Mouse (Mus musculus) hindbrain, embryonic 14.5 days (tissue): ENCODE results near the gene Magi2. TPM values are rescaled to one million over a fixed set of nuclear protein-coding genes. Genes with fewer than 3 reads are reported as not detected.

Experiments used
- ATAC-seq: fragments of 200-750 bp; cut with Nextera tagmentation; 2 replicates; pipeline ENCODE4 v1.8.0; 2017; ENCODE audit warnings: moderate number of reproducible peaks, mild to moderate bottlenecking, moderate TSS enrichment, moderate library complexity; ENCODE audit not compliant: low FRiP score
- DNase-seq: peaks from one replicate; pipeline ENCODE4 v3.0.0-alpha.2; 2015; ENCODE audit warnings: low spot score
- H3K27ac ChIP-seq: fragments of 300-500 bp; sonication (generic); 2 replicates; pipeline ENCODE4 v1.5.1; 2014; ENCODE audit warnings: mild to moderate bottlenecking, moderate library complexity
- H3K27me3 ChIP-seq: fragments of 300-500 bp; sonication (generic); 2 replicates; pipeline ENCODE4 v1.6.1; 2014; ENCODE audit warnings: mild to moderate bottlenecking, low read length, mixed read lengths; ENCODE audit not compliant: control insufficient read depth, insufficient read depth
- H3K36me3 ChIP-seq: fragments of 300-500 bp; sonication (generic); replicated peaks from 2 replicates; pipeline ENCODE4 v1.6.1; 2014; ENCODE audit not compliant: control insufficient read depth, insufficient read depth
- H3K4me1 ChIP-seq: fragments of 300-500 bp; sonication (generic); replicated peaks from 2 replicates; pipeline ENCODE4 v1.6.1; 2014; ENCODE audit warnings: antibody characterized with exemption, low read length, mixed read lengths; ENCODE audit not compliant: control insufficient read depth, insufficient read depth
- H3K4me2 ChIP-seq: fragments of 300-500 bp; sonication (generic); replicated peaks from 2 replicates; pipeline ENCODE4 v1.6.1; 2014; ENCODE audit warnings: mild to moderate bottlenecking, moderate library complexity
- H3K4me3 ChIP-seq: fragments of 300-500 bp; sonication (generic); replicated peaks from 2 replicates; pipeline ENCODE4 v1.5.1; 2014; ENCODE audit warnings: mild to moderate bottlenecking, low read length
- H3K9ac ChIP-seq: fragments of 300-500 bp; sonication (generic); 2 replicates; pipeline ENCODE4 v1.6.1; 2014
- H3K9me3 ChIP-seq: fragments of 300-500 bp; sonication (generic); 2 replicates; pipeline ENCODE4 v1.6.1; 2016; ENCODE audit warnings: low read length; ENCODE audit not compliant: control insufficient read depth
- WGBS: fragments of 180-500 bp; shearing (Covaris S2); extraction: QIAGEN DNeasy Blood & Tissue Kit; methylation state at CpG from one replicate; pipeline ENCODE4 v1.1.7; 2014; 5-methylcytosine and 5-hydroxymethylcytosine counted together
- polyA plus RNA-seq: library from polyadenylated mRNA; unstranded; fragments of >200 nt; fragmentation: Nextera tagmentation; extraction: Ambion mirVana; gene quantifications from 2 replicates; pipeline ENCODE4 v1.2.1, GENCODE M21; 2014

Gene Magi2
- polyA plus RNA-seq, 1 experiment from 2014 or later: 25.6 TPM

- no peak overlapping the region for H3K27ac ChIP-seq
- no peaks in the 10 kb centered on the region for H3K9me3 ChIP-seq
- H3K4me3 ChIP-seq: no peak overlapping the region
- H3K4me1 ChIP-seq: no peaks in the 10 kb centered on the region
- H3K27me3 ChIP-seq: no peaks in the 10 kb centered on the region
- H3K9ac ChIP-seq: no peak overlapping the region
- no peak for DNase-seq
- H3K4me2 ChIP-seq: no peak overlapping the region
- 84% methylated on average over 3 of the region's 3 CpGs for WGBS
- H3K36me3 ChIP-seq: no peaks in the 10 kb centered on the region
- no peak for ATAC-seq
Observed at GRCm38 (mm10) chr5:19247266-19247665, 20.4 kb downstream of the Magi2 start.

GRCm38 (mm10) chr5:19262816-19263215, 36.0 kb downstream of the Magi2 start:
- ATAC-seq (no peak), DNase-seq (no peak)
- Histone ChIP-seq H3K36me3 (no peaks in the 10 kb centered on the region), H3K9ac (no peak overlapping the region), H3K4me2 (no peak overlapping the region), H3K27ac (no peak overlapping the region), H3K9me3 (no peaks in the 10 kb centered on the region), H3K27me3 (no peaks in the 10 kb centered on the region), H3K4me1 (no peaks in the 10 kb centered on the region), H3K4me3 (no peak overlapping the region)
- 60% methylated on average over 5 of the region's 5 CpGs for WGBS

- Histone ChIP-seq H3K27ac (no peak overlapping the region), H3K27me3 (no peaks in the 10 kb centered on the region), H3K4me2 (no peak overlapping the region), H3K9ac (no peak overlapping the region), H3K4me1 (no peaks in the 10 kb centered on the region), H3K36me3 (no peaks in the 10 kb centered on the region), H3K4me3 (no peak overlapping the region), H3K9me3 (no peaks in the 10 kb centered on the region)
- no peak for DNase-seq
- 64% methylated on average over 2 of the region's 2 CpGs for WGBS
- no peak for ATAC-seq
Observed at GRCm38 (mm10) chr5:19264627-19265026, 37.8 kb downstream of the Magi2 start.

- 87% methylated on average over 3 of the region's 3 CpGs for WGBS
- DNase-seq (no peak), ATAC-seq (no peak)
- H3K4me1 ChIP-seq: no peaks in the 10 kb centered on the region
- H3K27ac ChIP-seq: no peak overlapping the region
- H3K9ac ChIP-seq: no peak overlapping the region
- no peak overlapping the region for H3K4me2 ChIP-seq
- H3K36me3 ChIP-seq: no peaks in the 10 kb centered on the region
- H3K27me3 ChIP-seq: no peaks in the 10 kb centered on the region
- H3K9me3 ChIP-seq: no peaks in the 10 kb centered on the region
- H3K4me3 ChIP-seq: no peak overlapping the region
Observed at GRCm38 (mm10) chr5:19292581-19292980, 65.7 kb downstream of the Magi2 start.

- WGBS: 91% methylated on average over 6 of the region's 6 CpGs
- no peak for DNase-seq
Observed at GRCm38 (mm10) chr5:19306656-19307055, 79.8 kb downstream of the Magi2 start.

GRCm38 (mm10) chr5:19309870-19310269, 83.0 kb downstream of the Magi2 start:
- Histone ChIP-seq H3K4me3 (no peak overlapping the region), H3K4me1 (no peaks in the 10 kb centered on the region), H3K4me2 (no peak overlapping the region), H3K27ac (no peak overlapping the region), H3K36me3 (no peaks in the 10 kb centered on the region), H3K9ac (no peak overlapping the region), H3K9me3 (no peaks in the 10 kb centered on the region), H3K27me3 (no peaks in the 10 kb centered on the region)
- ATAC-seq (no peak), DNase-seq (no peak)
- 81% methylated on average over 1 of the region's 1 CpGs for WGBS

More at GRCm38 (mm10) chr5:19306656-19307055, 79.8 kb downstream of the Magi2 start:
- H3K27ac ChIP-seq: no peak overlapping the region
- H3K4me2 ChIP-seq: no peak overlapping the region
- no peaks in the 10 kb centered on the region for H3K27me3 ChIP-seq
- no peaks in the 10 kb centered on the region for H3K36me3 ChIP-seq
- H3K4me3 ChIP-seq: no peak overlapping the region
- H3K9ac ChIP-seq: no peak overlapping the region
- H3K9me3 ChIP-seq: no peaks in the 10 kb centered on the region
- no peak for ATAC-seq
- no peaks in the 10 kb centered on the region for H3K4me1 ChIP-seq

GRCm38 (mm10) chr5:19322532-19322931, 95.7 kb downstream of the Magi2 start:
- ATAC-seq (no peak), DNase-seq (no peak)
- Histone ChIP-seq H3K27me3 (no peaks in the 10 kb centered on the region), H3K9ac (no peak overlapping the region), H3K27ac (no peak overlapping the region), H3K4me1 (no peaks in the 10 kb centered on the region), H3K4me3 (no peak overlapping the region), H3K36me3 (no peaks in the 10 kb centered on the region), H3K4me2 (no peak overlapping the region), H3K9me3 (no peaks in the 10 kb centered on the region)
- WGBS: 84% methylated on average over 6 of the region's 6 CpGs

- Histone ChIP-seq H3K4me2 (no peak overlapping the region), H3K27ac (no peak overlapping the region), H3K4me1 (no peaks in the 10 kb centered on the region), H3K9me3 (no peaks in the 10 kb centered on the region), H3K36me3 (no peaks in the 10 kb centered on the region), H3K4me3 (no peak overlapping the region), H3K27me3 (no peaks in the 10 kb centered on the region), H3K9ac (no peak overlapping the region)
- DNase-seq (no peak), ATAC-seq (no peak)
- WGBS: 59% methylated on average over 2 of the region's 2 CpGs
Observed at GRCm38 (mm10) chr5:19337561-19337960, 110.7 kb downstream of the Magi2 start.

GRCm38 (mm10) chr5:19368175-19368574, 141.3 kb downstream of the Magi2 start:
- H3K27me3 ChIP-seq: no peaks in the 10 kb centered on the region
- H3K4me2 ChIP-seq: no peak overlapping the region
- H3K9ac ChIP-seq: no peak overlapping the region
- 92% methylated on average over 1 of the region's 1 CpGs for WGBS
- no peaks in the 10 kb centered on the region for H3K4me1 ChIP-seq
- DNase-seq (no peak), ATAC-seq (no peak)
- H3K27ac ChIP-seq: no peak overlapping the region
- H3K9me3 ChIP-seq: no peaks in the 10 kb centered on the region
- no peak overlapping the region for H3K4me3 ChIP-seq
- no peaks in the 10 kb centered on the region for H3K36me3 ChIP-seq

GRCm38 (mm10) chr5:19395876-19396275, 169.0 kb downstream of the Magi2 start:
- no peak for DNase-seq
- ATAC-seq: no peak
- Histone ChIP-seq H3K4me3 (no peak overlapping the region), H3K9me3 (no peaks in the 10 kb centered on the region), H3K9ac (no peak overlapping the region), H3K27me3 (no peaks in the 10 kb centered on the region), H3K36me3 (no peaks in the 10 kb centered on the region), H3K4me1 (no peaks in the 10 kb centered on the region), H3K4me2 (no peak overlapping the region), H3K27ac (no peak overlapping the region)
- 60% methylated on average over 3 of the region's 3 CpGs for WGBS
